Mouse (Mus musculus): ENCODE results near the gene Limch1. TPM values are rescaled to one million over a fixed set of nuclear protein-coding genes. Genes with fewer than 3 reads are reported as not detected.

Limch1 gene
- total RNA-seq (2021), result 100 to 1,000 TPM; 120 to 123 TPM
- long read RNA-seq, experiment 1, full-length matches to known transcripts, result 3 of 11 reads
- long read RNA-seq, experiment 1, partial matches to known transcripts, result 2 of 11 reads
- long read RNA-seq, experiment 1, other reads (novel, unspliced or antisense), result 6 of 11 reads
- long read RNA-seq, experiment 2, partial matches to known transcripts, result 1 of 12 reads
- long read RNA-seq, experiment 2, other reads (novel, unspliced or antisense), result 10 of 12 reads

DNA sequence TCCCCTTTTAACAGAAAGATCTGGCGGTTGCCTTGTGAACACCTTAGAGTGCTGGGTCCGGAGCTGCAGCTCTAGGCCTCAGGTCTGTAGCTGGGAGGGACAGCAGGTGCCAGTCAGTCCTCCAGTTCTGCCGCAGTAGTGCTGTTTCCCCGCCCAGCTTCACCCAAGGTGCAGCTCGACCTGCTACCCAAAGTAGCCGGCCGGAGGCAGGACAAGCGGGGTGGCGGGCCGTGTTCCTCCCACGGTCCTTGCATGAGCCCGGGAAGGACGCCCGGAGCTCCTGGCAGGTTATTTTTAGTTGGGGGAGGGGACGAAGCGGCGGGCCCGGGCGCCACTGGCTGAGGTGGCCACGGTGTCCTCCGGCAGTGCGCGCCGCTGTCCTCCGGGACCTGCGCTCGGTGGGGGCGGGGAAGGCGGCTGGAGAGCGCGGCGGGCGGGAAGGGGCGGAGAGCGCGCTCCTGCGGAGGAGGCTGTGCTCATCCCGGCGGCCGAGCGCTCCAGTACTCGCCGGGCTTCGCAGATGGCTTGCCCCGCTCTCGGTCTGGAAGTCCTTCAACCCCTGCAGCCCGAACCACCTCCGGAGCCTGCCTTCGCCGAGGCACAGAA lies at the start of gene Limch1:
Gene Limch1, plus strand, starts transcription at position 438 of the 606 bp plus-strand sequence.
- DNase-seq (ENCODE audit: low spot score in 2 of 2), result peak; percentile 63 to 77

DNA sequence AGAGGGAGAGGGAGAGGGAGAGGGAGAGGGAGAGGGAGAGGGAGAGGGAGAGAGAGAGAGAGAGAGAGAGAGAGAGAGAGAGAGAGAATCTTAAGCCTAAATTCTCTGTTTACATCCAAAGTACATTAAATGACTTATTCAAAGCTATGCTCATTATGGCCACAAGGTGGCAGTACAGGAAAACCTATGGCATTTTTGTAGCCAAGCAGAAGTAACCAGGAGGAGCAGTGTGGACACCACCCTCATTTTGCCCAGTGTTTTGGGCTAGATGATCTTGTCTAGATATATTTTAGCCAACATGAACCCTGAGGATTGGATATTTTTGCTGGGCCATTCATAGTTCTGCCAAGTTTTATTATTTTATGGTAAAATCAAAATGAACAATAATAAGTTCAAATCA lies 48.5 kb upstream of the Limch1 start:
- peak; percentile 53 to 75 for DNase-seq (ENCODE audit: low spot score in 2 of 2)

DNA sequence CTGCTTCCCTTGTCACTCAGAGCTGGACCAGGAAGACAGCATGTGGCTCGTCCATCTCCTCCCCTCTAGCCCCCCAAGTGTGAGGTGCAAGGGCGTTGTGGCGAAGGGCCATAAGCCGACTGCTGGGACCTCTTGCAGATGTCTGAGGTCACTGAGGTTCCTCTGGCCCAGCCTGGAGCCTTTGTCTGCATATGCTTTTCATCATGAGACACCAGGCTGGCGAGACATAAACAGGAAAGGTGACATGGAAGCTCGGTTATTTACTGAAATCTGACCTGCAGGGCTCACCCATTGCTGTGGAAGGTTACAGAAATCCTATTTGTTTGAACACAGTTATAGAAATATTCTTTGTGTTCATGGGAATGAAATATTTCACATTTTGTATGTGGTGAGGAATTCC lies 45.7 kb upstream of the Limch1 start:
- no peak for DNase-seq (ENCODE audit: low spot score in 2 of 2)

DNA sequence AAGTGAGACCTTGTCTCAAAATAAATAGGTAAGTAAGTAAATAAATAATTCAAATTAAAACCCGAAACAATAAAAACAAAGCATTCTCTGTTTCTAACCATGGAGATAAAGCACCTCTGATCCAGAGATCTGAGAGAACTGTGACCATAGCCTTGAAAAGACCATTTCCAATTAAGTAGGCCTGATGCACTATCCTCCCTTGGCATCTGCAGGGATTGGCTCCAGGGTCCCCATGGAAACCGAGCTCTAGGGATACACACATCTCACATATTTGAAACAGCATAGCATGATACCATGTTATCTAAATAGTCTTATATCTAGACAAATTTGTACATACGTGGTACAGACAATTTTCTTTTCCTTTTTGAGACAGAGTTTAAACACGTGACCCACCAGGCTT lies 43.7 kb upstream of the Limch1 start:
- DNase-seq (ENCODE audit: low spot score in 2 of 2), result no peak

DNA sequence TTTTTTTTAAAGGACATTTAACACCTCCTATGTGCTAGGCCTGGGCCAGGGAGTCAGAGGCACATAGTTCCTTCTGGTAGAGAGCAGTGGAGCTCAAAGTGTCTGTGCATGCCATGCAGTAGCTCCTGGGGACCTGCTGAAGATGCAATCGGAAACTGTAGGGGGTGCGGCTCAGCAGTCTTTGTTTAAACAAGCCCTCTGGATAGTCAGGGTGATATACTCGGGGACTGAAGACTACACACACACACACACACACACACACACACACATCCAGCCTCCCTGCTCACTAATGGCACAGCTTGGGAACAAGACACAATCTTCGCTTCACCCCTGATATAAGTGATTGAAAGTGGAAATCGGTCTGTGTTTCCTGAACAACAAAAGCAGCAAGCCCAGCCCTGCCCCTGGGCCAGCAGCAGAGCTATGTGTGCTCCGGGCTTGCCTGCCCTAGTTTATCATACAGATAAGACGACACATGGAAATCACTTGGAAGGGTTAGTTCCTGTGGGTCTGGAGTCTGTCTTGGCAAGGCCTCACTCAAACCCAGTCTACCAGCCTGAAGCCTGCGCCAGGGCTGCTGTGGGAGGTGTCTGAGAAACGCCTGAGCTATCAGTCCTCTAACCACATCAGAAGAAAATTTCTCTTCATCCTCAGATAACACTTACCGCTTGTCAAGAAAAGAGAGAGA lies 42.2 kb upstream of the Limch1 start:
- no peak for DNase-seq (ENCODE audit: low spot score in 2 of 2)

DNA sequence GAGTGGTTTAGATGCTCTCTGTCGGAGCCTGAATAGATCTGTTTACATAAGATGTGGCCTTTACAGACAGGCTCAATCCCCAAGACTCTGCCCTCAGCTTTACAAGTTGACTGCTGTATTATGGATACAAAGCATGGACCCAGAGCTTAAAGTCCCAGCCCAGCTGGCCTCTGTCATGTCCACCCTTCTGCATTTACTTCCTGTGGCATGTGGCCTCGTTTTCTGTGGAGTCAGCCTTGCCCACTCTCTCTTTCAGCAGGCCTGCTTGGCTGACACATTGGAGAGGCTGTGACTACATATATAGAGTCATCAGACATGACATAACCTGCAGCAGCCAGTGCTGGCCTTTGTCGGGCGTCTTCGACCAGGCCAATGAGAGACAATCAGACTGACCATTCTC lies 37.8 kb upstream of the Limch1 start:
- no peak for DNase-seq (ENCODE audit: low spot score in 2 of 2)

DNA sequence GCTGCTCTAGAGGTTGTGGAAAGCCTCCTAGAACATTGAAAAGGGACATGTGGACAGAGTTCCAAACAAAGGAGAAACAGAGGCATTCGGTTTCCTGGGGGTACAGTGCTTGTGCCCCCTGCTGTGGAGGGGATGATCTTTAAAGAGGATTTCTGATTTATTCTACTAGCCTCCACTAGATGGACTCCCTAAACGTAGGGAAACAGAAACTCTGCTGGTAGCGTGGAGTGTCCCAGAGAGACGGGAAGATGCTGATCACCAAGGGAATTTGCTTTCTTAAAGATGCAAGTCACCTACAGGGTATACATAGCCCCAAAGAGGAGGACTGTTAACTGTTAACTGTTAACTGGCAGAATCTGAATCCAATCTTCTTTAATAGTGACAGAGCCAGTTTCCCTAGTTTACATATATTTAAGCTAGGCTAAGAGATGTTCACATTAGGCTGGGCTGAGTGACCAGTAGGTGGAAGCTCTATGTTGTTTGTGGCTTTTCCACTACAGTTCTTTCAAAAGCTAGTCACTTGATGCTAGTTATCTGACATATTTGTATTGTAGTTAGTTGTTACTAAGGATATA lies 35.1 kb upstream of the Limch1 start:
- no peak for DNase-seq (ENCODE audit: low spot score in 2 of 2)

DNA sequence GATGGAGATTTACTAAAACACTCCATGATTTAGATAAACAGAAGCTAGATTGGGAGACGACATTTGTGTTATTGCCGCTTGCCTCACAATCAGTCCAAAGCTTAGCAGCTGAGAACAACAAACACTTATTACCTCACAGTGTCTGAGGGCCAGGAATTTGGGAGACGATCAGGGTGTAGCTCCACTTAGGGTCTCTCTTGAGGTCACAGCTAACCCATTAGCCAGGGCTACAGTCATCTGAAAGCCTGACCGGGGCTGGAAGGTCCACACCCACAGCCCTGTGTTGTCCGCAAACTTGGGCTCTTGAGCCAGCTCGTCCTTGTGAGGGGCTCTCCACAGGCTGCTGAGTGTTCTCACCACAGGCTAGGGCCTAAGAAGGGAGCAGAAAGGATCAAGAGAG lies 32.8 kb upstream of the Limch1 start:
- no peak for DNase-seq (ENCODE audit: low spot score in 2 of 2)

DNA sequence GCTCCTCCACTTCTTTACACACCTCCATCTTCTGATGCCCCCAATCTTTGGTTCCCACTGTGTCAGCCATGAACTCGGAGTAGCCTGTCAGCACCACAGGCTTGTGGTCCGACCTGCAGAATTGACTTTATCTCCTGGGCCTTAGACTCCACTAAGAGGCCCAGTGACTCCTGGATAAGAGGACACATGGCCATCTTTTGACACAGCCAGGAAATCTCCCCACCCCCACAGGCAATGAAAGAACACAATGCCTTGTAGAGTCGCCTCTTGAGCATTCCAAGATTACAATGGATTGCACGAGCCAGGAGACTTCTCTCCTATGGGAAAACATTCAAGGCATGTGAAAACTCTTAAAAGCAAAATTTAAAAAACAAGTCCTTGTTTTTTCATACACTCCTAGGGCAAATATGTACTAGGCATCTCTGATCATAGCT lies 30.1 kb upstream of the Limch1 start:
- no peak for DNase-seq (ENCODE audit: low spot score in 2 of 2)

DNA sequence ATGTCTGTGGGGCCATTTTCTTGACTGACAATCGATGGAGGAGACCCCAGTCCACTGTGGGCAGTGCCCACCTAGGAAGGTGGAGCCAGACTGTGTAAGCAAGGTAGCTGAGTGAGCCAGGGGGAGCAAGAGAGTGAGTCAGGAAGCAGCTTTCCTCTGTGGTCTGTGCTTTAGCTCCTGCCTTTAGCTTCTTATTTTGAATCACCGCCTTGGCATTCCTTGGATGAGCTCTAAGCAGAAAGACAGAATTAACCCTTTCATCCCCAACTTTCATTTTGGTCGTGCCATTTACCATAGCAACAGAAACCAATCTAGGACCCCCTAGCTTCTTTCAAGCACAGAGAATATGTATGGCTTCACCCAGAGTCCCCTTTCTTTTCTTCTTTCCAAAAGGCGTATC lies 27.7 kb upstream of the Limch1 start:
- DNase-seq (ENCODE audit: low spot score in 2 of 2), result no peak

DNA sequence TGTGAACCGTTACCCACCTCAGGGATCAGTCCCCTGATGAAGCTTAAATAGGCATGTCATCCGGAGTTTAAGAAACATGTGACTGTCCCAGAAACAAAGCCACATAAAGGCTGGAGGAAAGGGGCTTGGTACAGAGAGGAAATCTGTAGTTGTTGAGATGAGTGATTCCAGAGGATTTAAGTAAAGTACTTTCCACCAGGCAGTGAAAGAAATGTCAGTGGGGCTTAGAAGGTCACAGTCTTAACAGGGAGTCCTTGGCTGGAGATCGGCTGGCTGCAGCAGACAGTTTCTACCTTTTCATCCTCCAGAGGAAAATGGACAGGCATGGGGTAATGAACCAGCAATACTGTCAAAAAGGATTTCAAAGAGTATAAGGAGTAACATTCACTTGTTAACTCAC lies 27.2 kb upstream of the Limch1 start:
- no peak for DNase-seq (ENCODE audit: low spot score in 2 of 2)

DNA sequence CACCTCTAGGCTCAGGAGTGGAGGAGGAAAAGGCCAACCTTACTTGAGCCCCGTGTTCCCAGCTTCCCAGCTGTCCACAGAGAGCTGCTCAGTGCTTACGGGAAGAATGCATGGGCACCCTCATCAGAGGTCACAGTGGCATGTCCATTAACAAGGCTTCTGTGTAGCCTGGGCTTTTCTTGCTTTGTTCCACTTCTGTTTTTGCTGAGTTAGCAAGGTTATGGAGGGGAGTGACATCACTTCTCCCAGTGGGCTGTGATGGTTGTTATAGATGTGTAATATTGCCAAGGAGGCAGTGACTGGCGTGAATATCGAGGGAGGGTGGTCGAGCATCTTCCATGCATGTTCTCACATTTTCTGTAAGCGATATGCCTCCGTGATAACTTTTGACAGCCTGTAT lies 26.7 kb upstream of the Limch1 start:
- DNase-seq (ENCODE audit: low spot score in 2 of 2), result no peak

DNA sequence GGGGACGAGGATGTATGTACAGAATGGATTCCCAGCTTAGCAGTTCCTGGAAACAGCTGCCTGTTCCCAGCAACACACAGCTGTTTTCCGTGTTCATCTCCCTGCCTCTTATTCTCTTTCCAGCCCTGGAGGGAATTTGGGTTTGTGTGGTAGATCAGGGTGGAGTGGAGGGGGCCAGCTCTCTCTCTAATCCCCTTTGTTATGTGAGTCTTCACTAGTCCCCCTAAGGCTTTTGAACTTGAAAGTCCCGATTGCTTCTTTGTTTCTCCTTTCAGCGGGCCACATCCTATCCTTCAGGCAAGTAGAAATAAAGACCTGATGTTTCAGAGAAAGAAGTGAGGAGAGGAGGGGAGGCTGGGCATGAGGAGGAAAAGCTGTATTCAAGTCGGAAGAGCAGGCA lies 24.7 kb upstream of the Limch1 start:
- no peak for DNase-seq (ENCODE audit: low spot score in 2 of 2)

DNA sequence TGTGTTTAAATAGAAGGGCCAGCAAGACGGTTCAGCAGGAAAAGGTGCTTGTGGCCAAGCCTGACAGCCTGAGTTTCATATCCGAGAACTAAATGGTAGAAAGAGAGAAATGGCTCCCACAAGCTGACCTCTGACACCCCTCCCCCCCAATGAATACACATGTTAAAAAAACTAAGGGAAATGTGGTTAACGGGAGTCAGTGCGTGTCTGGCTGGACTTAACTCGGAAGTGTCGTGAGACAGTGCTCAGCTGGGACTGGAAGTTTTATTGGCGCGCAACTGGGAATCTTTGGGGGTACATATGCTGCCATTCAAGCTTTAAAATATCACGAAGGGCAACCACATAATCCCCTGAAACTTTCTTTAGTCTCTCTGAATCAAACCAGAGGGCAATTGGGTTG lies 23.0 kb upstream of the Limch1 start:
- DNase-seq (ENCODE audit: low spot score in 2 of 2), result no peak

DNA sequence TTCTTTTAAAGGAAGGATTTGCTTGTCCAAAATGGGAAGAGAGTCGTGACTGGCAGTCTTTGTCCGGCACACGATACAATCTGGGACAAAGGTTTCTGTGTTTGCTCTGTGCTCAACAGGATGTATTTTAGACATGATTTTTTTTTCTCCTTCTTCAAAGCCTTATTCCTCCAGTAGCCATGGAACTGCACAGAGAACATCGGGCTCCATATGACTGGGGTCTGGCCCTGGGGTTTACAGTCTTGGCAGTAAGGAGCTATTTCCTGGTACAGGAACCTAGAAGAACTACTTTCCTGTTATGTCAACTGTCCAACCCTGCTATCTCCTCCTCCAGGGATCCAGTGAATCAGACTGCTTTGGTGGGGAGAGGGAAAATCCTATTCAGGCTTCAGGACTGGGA lies 22.6 kb upstream of the Limch1 start:
- DNase-seq (ENCODE audit: low spot score in 2 of 2), result no peak

DNA sequence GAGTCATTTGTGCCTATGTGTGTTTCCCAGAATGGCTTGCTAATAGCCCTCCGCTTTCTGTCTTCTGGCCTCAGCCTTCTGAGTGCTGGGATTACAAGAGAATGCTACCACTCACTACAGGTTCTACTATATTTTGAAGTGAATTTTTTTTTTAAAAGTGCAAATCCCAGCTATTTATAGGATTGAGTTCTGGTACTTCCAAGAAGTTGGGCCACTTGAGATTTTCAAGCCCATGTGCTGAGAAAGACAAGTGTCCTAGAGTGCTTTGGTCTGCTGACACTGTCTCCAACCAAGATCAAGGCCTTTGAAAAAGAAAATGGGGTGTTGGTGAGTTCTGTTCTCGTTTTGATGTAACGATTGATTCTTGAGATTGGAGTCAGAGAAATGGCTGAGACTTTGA lies 22.0 kb upstream of the Limch1 start:
- DNase-seq (ENCODE audit: low spot score in 2 of 2), result no peak

DNA sequence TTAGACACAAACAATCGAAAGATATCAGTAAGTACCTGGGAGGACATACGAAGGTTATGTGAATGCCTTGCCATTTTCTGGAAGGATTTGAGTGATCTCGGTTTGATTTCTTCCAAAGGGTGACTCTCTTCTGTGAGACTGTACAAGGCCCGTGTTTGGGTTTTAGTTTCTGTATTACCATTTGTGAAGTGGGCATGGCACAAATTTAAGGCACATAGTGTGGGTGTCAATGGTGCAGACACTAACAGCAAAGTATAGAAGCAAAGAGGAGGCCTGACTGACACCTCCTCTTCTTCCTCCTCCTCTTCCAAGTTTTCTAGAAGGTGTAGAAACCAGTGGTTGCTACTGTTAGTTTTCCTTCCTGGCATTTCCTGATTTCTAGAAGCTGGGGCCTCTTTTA lies 16.3 kb upstream of the Limch1 start:
- no peak for DNase-seq (ENCODE audit: low spot score in 2 of 2)

DNA sequence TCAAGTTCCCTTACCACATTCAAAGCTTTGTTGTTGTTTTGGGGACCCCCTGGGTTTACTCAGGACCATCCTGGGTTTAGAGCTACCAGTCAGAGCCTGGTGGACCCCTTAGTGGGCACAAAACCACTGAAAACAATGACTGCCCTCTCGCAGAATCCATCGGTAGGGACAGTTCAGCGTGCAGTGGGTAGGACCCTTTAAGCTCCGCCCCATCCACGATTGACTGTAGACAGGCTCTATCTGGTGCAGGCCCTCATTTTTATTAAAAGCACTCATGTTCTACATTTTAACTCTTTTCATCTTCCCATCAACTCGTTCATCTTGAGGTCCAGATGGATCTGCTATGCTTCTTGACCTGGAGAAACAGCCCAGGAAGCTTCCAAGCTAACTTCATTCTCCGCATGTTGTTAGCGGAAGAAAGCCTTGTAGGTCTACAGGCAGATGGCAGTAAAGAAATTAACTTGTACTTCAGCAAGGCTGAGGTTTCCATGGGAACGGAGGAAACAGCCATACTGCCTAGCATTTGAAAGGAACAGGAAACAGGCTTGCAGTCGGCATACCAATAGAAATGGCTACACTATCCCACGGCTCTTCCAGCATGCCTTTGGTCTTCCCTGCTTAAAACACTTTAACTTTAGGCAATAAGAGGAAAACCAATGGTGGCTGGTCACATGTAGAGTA lies 14.9 kb upstream of the Limch1 start:
- peak; percentile 50 to 65 for DNase-seq (ENCODE audit: low spot score in 2 of 2)

DNA sequence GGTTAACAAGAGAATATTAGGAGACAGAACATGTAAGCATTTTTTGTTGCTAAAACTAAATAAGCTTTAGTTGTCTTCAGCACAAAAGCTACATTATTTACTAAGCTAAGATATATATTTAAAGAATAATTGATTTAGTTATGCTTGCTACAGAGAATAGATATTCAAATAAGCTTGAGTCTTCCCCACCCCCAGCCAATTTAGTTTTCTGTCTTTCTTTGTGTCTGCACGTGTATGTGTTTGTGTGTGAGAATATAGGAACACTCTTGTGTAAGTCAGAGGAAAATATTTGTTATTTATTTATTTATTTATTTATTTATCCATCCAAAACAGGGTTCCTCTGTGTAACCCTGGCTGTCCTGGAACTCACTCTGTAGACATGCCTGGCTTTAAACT lies 14.3 kb upstream of the Limch1 start:
- DNase-seq (ENCODE audit: low spot score in 2 of 2), result no peak

DNA sequence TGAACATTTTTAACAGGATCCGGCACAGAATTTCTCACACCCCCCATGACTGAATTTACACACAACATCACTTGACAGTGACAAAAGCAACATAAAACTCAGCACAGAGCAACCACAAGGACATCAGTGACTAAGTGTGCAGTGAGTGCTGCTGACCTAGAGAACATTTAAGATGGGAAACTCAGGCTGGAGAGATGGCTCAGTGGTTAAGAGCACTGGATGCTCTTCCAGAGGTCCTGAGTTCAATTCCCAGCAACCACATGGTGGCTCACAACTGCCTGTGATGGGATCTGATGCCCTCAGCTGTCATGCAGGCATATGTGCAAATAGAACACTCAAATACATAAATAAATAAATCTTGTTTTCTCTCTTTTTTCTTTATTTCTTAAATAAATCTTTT lies 12.1 kb upstream of the Limch1 start:
- DNase-seq (ENCODE audit: low spot score in 2 of 2), result no peak

DNA sequence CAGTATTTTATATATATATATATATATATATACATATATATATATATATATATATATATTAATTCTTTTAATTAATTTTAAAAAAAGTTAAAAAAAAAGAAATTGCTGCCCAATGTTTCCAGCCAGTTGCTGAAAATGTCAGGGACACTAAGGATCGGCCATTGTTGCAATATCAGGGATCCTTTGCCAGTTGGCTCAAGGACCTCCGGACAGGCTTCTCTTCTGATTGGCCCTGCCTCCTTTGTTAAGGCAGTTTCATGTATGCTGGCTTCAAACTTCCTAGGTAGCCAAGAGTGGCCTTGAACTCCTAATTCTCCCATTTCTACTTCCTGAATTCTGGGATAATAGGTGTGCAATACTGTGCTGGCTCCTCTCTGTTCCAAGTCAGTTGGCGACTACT lies 6.3 kb upstream of the Limch1 start:
- DNase-seq (ENCODE audit: low spot score in 2 of 2), result no peak
